Mouse (Mus musculus): ENCODE data around the gene Dab1. TPM values are rescaled to one million over a fixed set of nuclear protein-coding genes. Genes with fewer than 3 reads are reported as not detected.
A peak's percentile ranks its signal among the peaks of the same experiment; 100 is the strongest.

Gene Dab1
- 100 to 1,000 TPM; 103 to 134 TPM for total RNA-seq (2021)

GRCm38 (mm10) chr4:103619321-103619945 is at the start of gene Dab1:
Gene Dab1, plus strand, starts transcription at chr4:103619359.
- intact Hi-C loops (cut with DNase I), result loop anchor here (5.0 to 10.0 kb wide), 2 partner anchors 67 to 745 kb away; no protein-coding TSS in a partner anchor
- DNase-seq (ENCODE audit: low spot score in 2 of 2), result peak; percentile 79 to 80

- DNase-seq (ENCODE audit: low spot score in 2 of 2), result no peak
- intact Hi-C loops (cut with DNase I), result no loop called here
These were observed 47.3 kb upstream of the Dab1 start for GRCm38 (mm10) chr4:103571721-103572352.

- intact Hi-C loops (cut with DNase I), result no loop called here
- no peak for DNase-seq (ENCODE audit: low spot score in 2 of 2)
These were observed 43.6 kb upstream of the Dab1 start for GRCm38 (mm10) chr4:103575556-103575955.

- intact Hi-C loops (cut with DNase I), result no loop called here
- DNase-seq (ENCODE audit: low spot score in 2 of 2), result no peak
These were observed 42.9 kb upstream of the Dab1 start for GRCm38 (mm10) chr4:103576305-103576704.

GRCm38 (mm10) chr4:103577111-103577815 is 41.9 kb upstream of the Dab1 start:
- no peak for DNase-seq (ENCODE audit: low spot score in 2 of 2)
- intact Hi-C loops (cut with DNase I), result no loop called here

GRCm38 (mm10) chr4:103577821-103578220 is 41.3 kb upstream of the Dab1 start:
- DNase-seq (ENCODE audit: low spot score in 2 of 2), result no peak

GRCm38 (mm10) chr4:103580021-103580420 is 39.1 kb upstream of the Dab1 start:
- intact Hi-C loops (cut with DNase I), result no loop called here

More at GRCm38 (mm10) chr4:103577821-103578220, 41.3 kb upstream of the Dab1 start:
- intact Hi-C loops (cut with DNase I), result no loop called here

GRCm38 (mm10) chr4:103615011-103615410 is 4.1 kb upstream of the Dab1 start:
- intact Hi-C loops (cut with DNase I), result loop anchor here (5.0 to 10.0 kb wide), 2 partner anchors 63 to 750 kb away; no protein-coding TSS in a partner anchor
- no peak for DNase-seq (ENCODE audit: low spot score in 2 of 2)

More at GRCm38 (mm10) chr4:103580021-103580420, 39.1 kb upstream of the Dab1 start:
- DNase-seq (ENCODE audit: low spot score in 2 of 2), result no peak

- intact Hi-C loops (cut with DNase I), result loop anchor here (5.0 to 10.0 kb wide), 2 partner anchors 68 to 745 kb away; no protein-coding TSS in a partner anchor
- DNase-seq (ENCODE audit: low spot score in 2 of 2), result peak; percentile 63 to 70
These were observed 800 bp downstream of the Dab1 start for GRCm38 (mm10) chr4:103619946-103620371.

- intact Hi-C loops (cut with DNase I), result no loop called here
- DNase-seq (ENCODE audit: low spot score in 2 of 2), result peak; percentile 39 to 45
These were observed 1.5 kb downstream of the Dab1 start for GRCm38 (mm10) chr4:103620590-103621155.

GRCm38 (mm10) chr4:103621586-103621985 is 2.4 kb downstream of the Dab1 start:
- intact Hi-C loops (cut with DNase I), result no loop called here
- DNase-seq (ENCODE audit: low spot score in 2 of 2), result peak in 1 of 2 experiments; percentile 29

- intact Hi-C loops (cut with DNase I), result no loop called here
- DNase-seq (ENCODE audit: low spot score in 2 of 2), result peak in 1 of 2 experiments; percentile 18
These were observed 11.0 kb downstream of the Dab1 start for GRCm38 (mm10) chr4:103630177-103630576.

- intact Hi-C loops (cut with DNase I), result no loop called here
- DNase-seq (ENCODE audit: low spot score in 2 of 2), result no peak
These were observed 17.1 kb downstream of the Dab1 start for GRCm38 (mm10) chr4:103636168-103636776.

- intact Hi-C loops (cut with DNase I), result no loop called here
- DNase-seq (ENCODE audit: low spot score in 2 of 2), result no peak
These were observed 29.2 kb downstream of the Dab1 start for GRCm38 (mm10) chr4:103648209-103648896.

- intact Hi-C loops (cut with DNase I), result no loop called here
- DNase-seq (ENCODE audit: low spot score in 2 of 2), result no peak
These were observed 36.6 kb downstream of the Dab1 start for GRCm38 (mm10) chr4:103655740-103656139.

- no peak for DNase-seq (ENCODE audit: low spot score in 2 of 2)
- intact Hi-C loops (cut with DNase I), result no loop called here
These were observed 42.2 kb downstream of the Dab1 start for GRCm38 (mm10) chr4:103661386-103661785.

- intact Hi-C loops (cut with DNase I), result no loop called here
- DNase-seq (ENCODE audit: low spot score in 2 of 2), result no peak
These were observed 48.3 kb downstream of the Dab1 start for GRCm38 (mm10) chr4:103667438-103667837.

- no peak for DNase-seq (ENCODE audit: low spot score in 2 of 2)
- intact Hi-C loops (cut with DNase I), result no loop called here
These were observed 58.0 kb downstream of the Dab1 start for GRCm38 (mm10) chr4:103677195-103677594.

GRCm38 (mm10) chr4:103678501-103678900 is 59.3 kb downstream of the Dab1 start:
- DNase-seq (ENCODE audit: low spot score in 2 of 2), result no peak
- intact Hi-C loops (cut with DNase I), result no loop called here
